Mouse (Mus musculus) hindbrain, embryonic 16.5 days (tissue): Measurements from ENCODE around the gene Mtif2. TPM values are rescaled to one million over a fixed set of nuclear protein-coding genes. Genes with fewer than 3 reads are reported as not detected.

Source experiments
- ATAC-seq: fragments of 200-750 bp; cut with Nextera tagmentation; 2 replicates; pipeline ENCODE4 v1.8.0; 2017; ENCODE audit warnings: moderate TSS enrichment, moderate library complexity
- H3K27ac ChIP-seq: fragments of 300-500 bp; sonication (generic); 2 replicates; pipeline ENCODE4 v1.5.1; 2014; ENCODE audit warnings: low read depth, mild to moderate bottlenecking, control low read depth, low read length, moderate library complexity
- H3K27me3 ChIP-seq: fragments of 300-500 bp; sonication (generic); replicated peaks from 2 replicates; pipeline ENCODE4 v1.6.1; 2014; ENCODE audit warnings: low read length; ENCODE audit not compliant: control insufficient read depth, insufficient read depth
- H3K36me3 ChIP-seq: fragments of 300-500 bp; sonication (generic); 2 replicates; pipeline ENCODE4 v1.6.1; 2014; ENCODE audit warnings: mild to moderate bottlenecking, low read length, moderate library complexity, mixed read lengths; ENCODE audit not compliant: control insufficient read depth, insufficient read depth
- H3K4me1 ChIP-seq: fragments of 300-500 bp; sonication (generic); 2 replicates; pipeline ENCODE4 v1.6.1; 2014; ENCODE audit warnings: low read depth, low read length; ENCODE audit not compliant: control insufficient read depth, insufficient read depth
- H3K4me2 ChIP-seq: fragments of 300-500 bp; sonication (generic); 2 replicates; pipeline ENCODE4 v1.6.1; 2014; ENCODE audit warnings: mild to moderate bottlenecking, low read length, control low read depth, moderate library complexity
- H3K4me3 ChIP-seq: fragments of 300-500 bp; sonication (generic); 2 replicates; pipeline ENCODE4 v1.5.1; 2014; ENCODE audit warnings: mild to moderate bottlenecking, low read length, control low read depth, moderate library complexity
- H3K9ac ChIP-seq: fragments of 300-500 bp; sonication (generic); 2 replicates; pipeline ENCODE4 v1.6.1; 2014; ENCODE audit warnings: low read depth, mild to moderate bottlenecking, control low read depth, low read length, moderate library complexity
- H3K9me3 ChIP-seq: fragments of 300-500 bp; sonication (generic); 2 replicates; pipeline ENCODE4 v1.6.1; 2014; ENCODE audit warnings: mild to moderate bottlenecking, low read length, moderate library complexity; ENCODE audit not compliant: control insufficient read depth
- WGBS: fragments of 180-500 bp; shearing (Covaris S2); extraction: QIAGEN DNeasy Blood & Tissue Kit; methylation state at CpG from one replicate; pipeline ENCODE4 v1.1.7; 2014; 5-methylcytosine and 5-hydroxymethylcytosine counted together
- polyA plus RNA-seq: library from polyadenylated mRNA; unstranded; fragments of >200 nt; fragmentation: Nextera tagmentation; extraction: Ambion mirVana; gene quantifications from 2 replicates; pipeline ENCODE4 v1.2.1, GENCODE M21; 2015

Gene Mtif2
- polyA plus RNA-seq, 1 experiment from 2014 or later = 38.7 TPM

- H3K4me2 ChIP-seq = peak overlapping the region; percentile 69
- WGBS = 26% methylated on average over 23 of the region's 23 CpGs
- peaks cover 9% of the 10 kb centered on the region for H3K36me3 ChIP-seq
- peak; percentile 6; the same call in 1 of the 2 replicates for ATAC-seq
- peak overlapping the region; percentile 72 for H3K4me3 ChIP-seq
- H3K4me1 ChIP-seq = peaks cover 13% of the 10 kb centered on the region
- H3K27ac ChIP-seq = peak overlapping the region; percentile 89
- no peaks in the 10 kb centered on the region for H3K27me3 ChIP-seq
- H3K9ac ChIP-seq = peak overlapping the region; percentile 85
- H3K9me3 ChIP-seq = no peaks in the 10 kb centered on the region
These were observed 22.6 kb downstream of the Mtif2 start for GRCm38 (mm10) chr11:29548504-29549424.

- Histone ChIP-seq H3K27ac (no peak overlapping the region), H3K36me3 (peaks cover 3% of the 10 kb centered on the region), H3K4me2 (no peak overlapping the region), H3K27me3 (no peaks in the 10 kb centered on the region), H3K4me3 (no peak overlapping the region), H3K4me1 (peaks cover 13% of the 10 kb centered on the region), H3K9me3 (no peaks in the 10 kb centered on the region), H3K9ac (no peak overlapping the region)
- 84% methylated on average over 1 of the region's 1 CpGs for WGBS
- no peak for ATAC-seq
These were observed 23.2 kb downstream of the Mtif2 start for GRCm38 (mm10) chr11:29549425-29549778.

- 90% methylated on average over 9 of the region's 9 CpGs for WGBS
- H3K9me3 ChIP-seq = no peaks in the 10 kb centered on the region
These were observed 34.2 kb downstream of the Mtif2 start for GRCm38 (mm10) chr11:29560452-29560851.

GRCm38 (mm10) chr11:29560990-29561389 is 34.8 kb downstream of the Mtif2 start:
- Histone ChIP-seq H3K27ac (no peak overlapping the region), H3K36me3 (no peaks in the 10 kb centered on the region), H3K9me3 (no peaks in the 10 kb centered on the region), H3K9ac (no peak overlapping the region), H3K4me1 (no peaks in the 10 kb centered on the region), H3K4me2 (no peak overlapping the region), H3K27me3 (no peaks in the 10 kb centered on the region), H3K4me3 (no peak overlapping the region)
- WGBS = 92% methylated on average over 3 of the region's 3 CpGs
- no peak for ATAC-seq

More at GRCm38 (mm10) chr11:29560452-29560851, 34.2 kb downstream of the Mtif2 start:
- H3K4me2 ChIP-seq = no peak overlapping the region
- no peak for ATAC-seq
- H3K36me3 ChIP-seq = no peaks in the 10 kb centered on the region
- H3K4me1 ChIP-seq = no peaks in the 10 kb centered on the region
- H3K9ac ChIP-seq = no peak overlapping the region
- no peak overlapping the region for H3K27ac ChIP-seq
- H3K27me3 ChIP-seq = no peaks in the 10 kb centered on the region
- no peak overlapping the region for H3K4me3 ChIP-seq

- Histone ChIP-seq H3K27ac (no peak overlapping the region), H3K9me3 (no peaks in the 10 kb centered on the region), H3K4me2 (no peak overlapping the region), H3K27me3 (no peaks in the 10 kb centered on the region), H3K36me3 (no peaks in the 10 kb centered on the region), H3K4me3 (no peak overlapping the region), H3K9ac (no peak overlapping the region), H3K4me1 (no peaks in the 10 kb centered on the region)
- ATAC-seq = no peak
- 87% methylated on average over 2 of the region's 2 CpGs for WGBS
These were observed 37.2 kb downstream of the Mtif2 start for GRCm38 (mm10) chr11:29563406-29563805.

GRCm38 (mm10) chr11:29571536-29571935 is 45.3 kb downstream of the Mtif2 start:
- no peak overlapping the region for H3K27ac ChIP-seq
- no peak overlapping the region for H3K4me2 ChIP-seq
- H3K27me3 ChIP-seq = no peaks in the 10 kb centered on the region
- no peaks in the 10 kb centered on the region for H3K36me3 ChIP-seq
- 85% methylated on average over 3 of the region's 3 CpGs for WGBS
- no peaks in the 10 kb centered on the region for H3K9me3 ChIP-seq
- no peaks in the 10 kb centered on the region for H3K4me1 ChIP-seq
- H3K4me3 ChIP-seq = no peak overlapping the region
- ATAC-seq = no peak
- H3K9ac ChIP-seq = no peak overlapping the region

GRCm38 (mm10) chr11:29572656-29573055 is 46.4 kb downstream of the Mtif2 start:
- H3K9ac ChIP-seq = no peak overlapping the region
- ATAC-seq = no peak
- H3K4me3 ChIP-seq = no peak overlapping the region
- H3K9me3 ChIP-seq = no peaks in the 10 kb centered on the region
- H3K36me3 ChIP-seq = no peaks in the 10 kb centered on the region
- no peaks in the 10 kb centered on the region for H3K27me3 ChIP-seq
- no peaks in the 10 kb centered on the region for H3K4me1 ChIP-seq
- no peak overlapping the region for H3K4me2 ChIP-seq
- H3K27ac ChIP-seq = no peak overlapping the region
- WGBS = 80% methylated on average over 2 of the region's 2 CpGs

GRCm38 (mm10) chr11:29579610-29580009 is 53.4 kb downstream of the Mtif2 start:
- Histone ChIP-seq H3K9me3 (no peaks in the 10 kb centered on the region), H3K9ac (no peak overlapping the region), H3K4me3 (no peak overlapping the region), H3K27me3 (no peaks in the 10 kb centered on the region), H3K4me2 (no peak overlapping the region), H3K27ac (no peak overlapping the region), H3K4me1 (no peaks in the 10 kb centered on the region), H3K36me3 (no peaks in the 10 kb centered on the region)
- ATAC-seq = no peak
